In genomic region chr9:40872156-40872478, GRCm38 (mm10) we compare ENCODE assay signal across 8 mouse cellular contexts. TPM values are rescaled to one million over a fixed set of nuclear protein-coding genes. Genes with fewer than 3 reads are reported as not detected.
DNase-seq lines count a peak whose midpoint lies in the region; ATAC-seq and TF ChIP-seq lines count a peak whose summit lies in the region.

No protein-coding gene starts in this region.

- no peak overlapping the region for H3K9ac ChIP-seq in liver, embryonic 13.5 days
- H3K9ac ChIP-seq in stomach, embryonic 15.5 days = no peak overlapping the region

- peak; percentile 53 for ATAC-seq in CD4-positive, CD25-positive, alpha-beta regulatory T cell, adult 4 months
- no peak for ATAC-seq in liver, embryonic 13.5 days (ENCODE audit: low read depth)
- no peak for ATAC-seq in stomach, embryonic 15.5 days (ENCODE audit: insufficient read depth, low FRiP score, low read depth)

- DNase-seq in heart, embryonic 10.5 days (ENCODE audit: low spot score) = no peak
- DNase-seq in heart, adult 8-10 months (ENCODE audit: low spot score) = no peak
- no peak for DNase-seq in liver, embryonic 13.5 days
- DNase-seq in urinary bladder, postnatal 10 days (ENCODE audit: low spot score) = no peak
- no peak for DNase-seq in thymus, postnatal 14 days

- 9% methylated on average over 8 of the region's 8 CpGs for WGBS in heart, embryonic 10.5 days
- 3% methylated on average over 8 of the region's 8 CpGs for WGBS in liver, embryonic 13.5 days (ENCODE audit: insufficient replicate concordance)
- 6% methylated on average over 8 of the region's 8 CpGs for WGBS in stomach, embryonic 15.5 days

- no peak for TF ChIP-seq CTCF in embryonic fibroblast, embryonic 13.5 days (IDR thresholded peaks at IDR 0.05; ENCODE audit: borderline replicate concordance, insufficient read depth, low read length)

- peaks cover 87% of the 10 kb centered on the region for H3K27me3 ChIP-seq in heart, embryonic 10.5 days (ENCODE audit: insufficient read depth, poor library complexity, severe bottlenecking)
- peaks cover 85% of the 10 kb centered on the region for H3K27me3 ChIP-seq in liver, embryonic 13.5 days
- H3K27me3 ChIP-seq in stomach, embryonic 15.5 days (replicated peaks) = peaks cover 71% of the 10 kb centered on the region

- no peaks in the 10 kb centered on the region for H3K9me3 ChIP-seq in heart, embryonic 10.5 days
- H3K9me3 ChIP-seq in liver, embryonic 13.5 days (replicated peaks) = no peaks in the 10 kb centered on the region
- H3K9me3 ChIP-seq in stomach, embryonic 15.5 days = no peaks in the 10 kb centered on the region

- H3K4me3 ChIP-seq in heart, embryonic 10.5 days = peak overlapping the region; percentile 49
- H3K4me3 ChIP-seq in embryonic fibroblast, embryonic 13.5 days (ENCODE audit: insufficient read depth, low read length) = peak overlapping the region; percentile 29
- no peak overlapping the region for H3K4me3 ChIP-seq in liver, embryonic 13.5 days (replicated peaks)
- H3K4me3 ChIP-seq in stomach, embryonic 15.5 days (replicated peaks) = peak overlapping the region; percentile 0; the same call in 1 of the 2 replicates

- TF ChIP-seq POLR2A in embryonic fibroblast, embryonic 13.5 days (IDR thresholded peaks at IDR 0.05; ENCODE audit: low read depth, low read length) = no peak

- peak overlapping the region; percentile 39; the same call in 1 of the 2 replicates for H3K4me2 ChIP-seq in liver, embryonic 13.5 days
- H3K4me2 ChIP-seq in stomach, embryonic 15.5 days = peak overlapping the region; percentile 41; the same call in 1 of the 2 replicates

- no peaks in the 10 kb centered on the region for H3K36me3 ChIP-seq in heart, embryonic 10.5 days
- no peaks in the 10 kb centered on the region for H3K36me3 ChIP-seq in liver, embryonic 13.5 days
- H3K36me3 ChIP-seq in stomach, embryonic 15.5 days = no peaks in the 10 kb centered on the region

- H3K27ac ChIP-seq in heart, embryonic 10.5 days = no peak overlapping the region
- no peak overlapping the region for H3K27ac ChIP-seq in embryonic fibroblast, embryonic 13.5 days (ENCODE audit: insufficient read depth, low read length)
- no peak overlapping the region for H3K27ac ChIP-seq in liver, embryonic 13.5 days
- H3K27ac ChIP-seq in stomach, embryonic 15.5 days = no peak overlapping the region

- peaks cover 13% of the 10 kb centered on the region for H3K4me1 ChIP-seq in heart, embryonic 10.5 days
- no peaks in the 10 kb centered on the region for H3K4me1 ChIP-seq in embryonic fibroblast, embryonic 13.5 days (ENCODE audit: control insufficient read depth, insufficient read depth, low read length)
- no peaks in the 10 kb centered on the region for H3K4me1 ChIP-seq in liver, embryonic 13.5 days (replicated peaks)
- H3K4me1 ChIP-seq in stomach, embryonic 15.5 days = 0 out of 2 replicates have a peak, but pooled peaks cover 2% of the 10 kb centered on the region

RNA-seq across cellular contexts. Expression of gene Bsx, which starts 1.8 kb away (rescaled TPM):
- polyA plus RNA-seq in heart, embryonic 10.5 days (2016; fragmentation: Nextera tagmentation; extraction: Ambion mirVana) = not detected in 2 replicates
- not detected for total RNA-seq in heart, adult 8-10 months (2022)
- not detected for polyA plus RNA-seq in CD4-positive, CD25-positive, alpha-beta regulatory T cell, adult 4 months (2017; shearing (Covaris generic))
- not detected in 2 replicates for polyA plus RNA-seq in embryonic fibroblast, embryonic 13.5 days (2011; ENCODE audit: insufficient read length, low read depth, missing spikeins)
- polyA plus RNA-seq in liver, embryonic 13.5 days (2015; fragmentation: Nextera tagmentation; extraction: Ambion mirVana) = not detected in 2 replicates
- polyA plus RNA-seq in stomach, embryonic 15.5 days (2015; fragmentation: Nextera tagmentation; extraction: Ambion mirVana) = not detected in 2 replicates
